Mouse (Mus musculus) spleen, adult 2 months (tissue): ENCODE measurements around the gene Smad1.

ENCODE experiments used
- CTCF ChIP-seq: fragments of 200-500 bp; IDR thresholded peaks from 2 replicates; pipeline ENCODE4 v1.5.1; 2011; ENCODE audit warnings: mild to moderate bottlenecking, inconsistent platforms; ENCODE audit not compliant: insufficient read depth, insufficient read length, insufficient replicate concordance; ENCODE audit errors: extremely low read depth
- POLR2A ChIP-seq: fragments of 200-500 bp; IDR thresholded peaks from 2 replicates; pipeline ENCODE4 v1.6.1; 2011; ENCODE audit warnings: low read depth, low read length, inconsistent platforms

GRCm38 (mm10) chr8:79400671-79401070, 1.4 kb upstream of the Smad1 start:
- TF ChIP-seq CTCF (no peak), POLR2A (no peak)
